Comparison of ENCODE assay signal across 14 mouse cellular contexts in genomic region chr17:47981556-47982027, GRCm38 (mm10). TPM values are rescaled to one million over a fixed set of nuclear protein-coding genes. Genes with fewer than 3 reads are reported as not detected.
DNase-seq lines count a peak whose midpoint lies in the region; ATAC-seq lines count a peak whose summit lies in the region.
"Had no signal": no experiment of that assay in that cellular context is flagged by ENCODE, and none has a peak within 500 bp of the region (broad histone marks: within the 10 kb centered on the region; RNA-seq: fewer than 3 reads in every experiment).

No protein-coding gene starts in this region.

- DNase-seq in embryo, embryonic 11 days: peak; percentile 76
- no peak for DNase-seq in embryo, embryonic 9.5 days (ENCODE audit: extremely low spot score)
- peak; percentile 79 for DNase-seq in forebrain, embryonic 11.5 days (ENCODE audit: low spot score)
- DNase-seq in liver, embryonic 11.5 days (ENCODE audit: low spot score): no peak
- peak; percentile 49 for DNase-seq in neural tube, embryonic 10.5 days (ENCODE audit: extremely low spot score, low spot score)
- DNase-seq in left cerebral cortex, adult 11 months (ENCODE audit: low spot score): no peak
- DNase-seq in kidney, adult 8-10 months: no peak
- no peak for DNase-seq in layer of hippocampus, adult 8-10 months (ENCODE audit: low spot score in 2 of 2)
- DNase-seq: gastrocnemius, postnatal 10 days; lung, postnatal 14 days had no signal

- H3K36me3 ChIP-seq in forebrain, embryonic 11.5 days (ENCODE audit: control insufficient read depth, insufficient read depth, low read length): no peaks in the 10 kb centered on the region
- H3K36me3 ChIP-seq in liver, embryonic 11.5 days (ENCODE audit: control insufficient read depth, insufficient read depth, low read length): no peaks in the 10 kb centered on the region
- H3K36me3 ChIP-seq: embryonic facial prominence, embryonic 13.5 days had no signal

- H3K4me3 ChIP-seq in forebrain, embryonic 11.5 days (ENCODE audit: low read depth, low read length): no peak overlapping the region
- H3K4me3 ChIP-seq in liver, embryonic 11.5 days (ENCODE audit: low read depth, low read length): no peak overlapping the region
- H3K4me3 ChIP-seq: embryonic facial prominence, embryonic 13.5 days; layer of hippocampus, adult 2 months had no signal

- peaks cover 4% of the 10 kb centered on the region for H3K4me1 ChIP-seq in forebrain, embryonic 11.5 days (replicated peaks; ENCODE audit: control insufficient read depth, insufficient read depth, low read length)
- H3K4me1 ChIP-seq in liver, embryonic 11.5 days (replicated peaks; ENCODE audit: control insufficient read depth, insufficient read depth, low read length): peaks cover 15% of the 10 kb centered on the region

- H3K9me3 ChIP-seq in forebrain, embryonic 11.5 days (ENCODE audit: control insufficient read depth, low read length): no peaks in the 10 kb centered on the region
- H3K9me3 ChIP-seq in liver, embryonic 11.5 days (ENCODE audit: control insufficient read depth, low read length): no peaks in the 10 kb centered on the region
- H3K9me3 ChIP-seq: embryonic facial prominence, embryonic 13.5 days had no signal

- no peaks in the 10 kb centered on the region for H3K27me3 ChIP-seq in forebrain, embryonic 11.5 days (ENCODE audit: control insufficient read depth, insufficient read depth, low read length)
- no peaks in the 10 kb centered on the region; the same call in 1 of the 2 replicates for H3K27me3 ChIP-seq in liver, embryonic 11.5 days (replicated peaks; ENCODE audit: control insufficient read depth, insufficient read depth, low read length)
- H3K27me3 ChIP-seq: Patski had no signal

- H3K9ac ChIP-seq in forebrain, embryonic 11.5 days (ENCODE audit: low read length): no peak overlapping the region
- peak overlapping the region; percentile 41; the same call in 1 of the 2 replicates for H3K9ac ChIP-seq in liver, embryonic 11.5 days (ENCODE audit: low read depth, low read length)
- H3K9ac ChIP-seq: embryonic facial prominence, embryonic 13.5 days had no signal

- peak overlapping the region; percentile 19; the same call in 1 of the 2 replicates for H3K27ac ChIP-seq in forebrain, embryonic 11.5 days (ENCODE audit: low read depth, low read length)
- H3K27ac ChIP-seq in liver, embryonic 11.5 days (ENCODE audit: low read depth, low read length): peak overlapping the region; percentile 9; the same call in 1 of the 2 replicates
- H3K27ac ChIP-seq: embryonic facial prominence, embryonic 13.5 days; layer of hippocampus, adult 2 months had no signal

- WGBS in forebrain, embryonic 11.5 days: 3% methylated on average over 7 of the region's 7 CpGs
- WGBS in liver, embryonic 11.5 days: 18% methylated on average over 7 of the region's 7 CpGs

- peak; percentile 81 for ATAC-seq in forebrain, embryonic 11.5 days (replicated peaks; ENCODE audit: low FRiP score)
- ATAC-seq in liver, embryonic 11.5 days (replicated peaks; ENCODE audit: low FRiP score): peak; percentile 83
- ATAC-seq: Patski had no signal

- H3K4me2 ChIP-seq in forebrain, embryonic 11.5 days (ENCODE audit: low read depth, low read length, severe bottlenecking): peak overlapping the region; percentile 8; the same call in 1 of the 2 replicates
- peak overlapping the region; percentile 34 for H3K4me2 ChIP-seq in liver, embryonic 11.5 days
- H3K4me2 ChIP-seq: embryonic facial prominence, embryonic 13.5 days had no signal

RNA-seq across cellular contexts. Expression of gene 1700122O11Rik, which starts 56.5 kb away (rescaled TPM):
- not detected in 2 replicates for polyA plus RNA-seq in forebrain, embryonic 11.5 days (2014; fragmentation: Nextera tagmentation; extraction: Ambion mirVana)
- polyA plus RNA-seq in liver, embryonic 11.5 days (2014; fragmentation: Nextera tagmentation; extraction: Ambion mirVana): not detected in 2 replicates
- total RNA-seq in layer of hippocampus, adult 8-10 months (2022): not detected
- total RNA-seq: gastrocnemius, postnatal 10 days; hematopoietic stem cell, adult 5-6 weeks; layer of hippocampus, adult 2 months had no signal
- polyA plus RNA-seq: embryonic facial prominence, embryonic 13.5 days; Patski had no signal

RNA-seq across cellular contexts. Expression of gene Foxp4, which starts 57.1 kb away (rescaled TPM):
- 26.1 and 27.8 TPM in 2 replicates for polyA plus RNA-seq in forebrain, embryonic 11.5 days (2014; fragmentation: Nextera tagmentation; extraction: Ambion mirVana)
- polyA plus RNA-seq in liver, embryonic 11.5 days (2014; fragmentation: Nextera tagmentation; extraction: Ambion mirVana): 21.3 and 21.6 TPM in 2 replicates
- 10 to 100 TPM; 44.5 to 52.4 (median 49.1) TPM for total RNA-seq in layer of hippocampus, adult 8-10 months (2022)

Comparison
In these comparisons a context has a peak if more than half of its experiments do, and no peak if none do; other contexts are left out.
1. DNase-seq: peak in embryo, embryonic 11 days (single experiment), forebrain, embryonic 11.5 days (single experiment) and neural tube, embryonic 10.5 days (single experiment); none in embryo, embryonic 9.5 days (single experiment), liver, embryonic 11.5 days (single experiment), left cerebral cortex, adult 11 months (single experiment), kidney, adult 8-10 months (0 of 2) and layer of hippocampus, adult 8-10 months (0 of 2).